ENCODE assay signal across 8 mouse cellular contexts in the genomic region with DNA sequence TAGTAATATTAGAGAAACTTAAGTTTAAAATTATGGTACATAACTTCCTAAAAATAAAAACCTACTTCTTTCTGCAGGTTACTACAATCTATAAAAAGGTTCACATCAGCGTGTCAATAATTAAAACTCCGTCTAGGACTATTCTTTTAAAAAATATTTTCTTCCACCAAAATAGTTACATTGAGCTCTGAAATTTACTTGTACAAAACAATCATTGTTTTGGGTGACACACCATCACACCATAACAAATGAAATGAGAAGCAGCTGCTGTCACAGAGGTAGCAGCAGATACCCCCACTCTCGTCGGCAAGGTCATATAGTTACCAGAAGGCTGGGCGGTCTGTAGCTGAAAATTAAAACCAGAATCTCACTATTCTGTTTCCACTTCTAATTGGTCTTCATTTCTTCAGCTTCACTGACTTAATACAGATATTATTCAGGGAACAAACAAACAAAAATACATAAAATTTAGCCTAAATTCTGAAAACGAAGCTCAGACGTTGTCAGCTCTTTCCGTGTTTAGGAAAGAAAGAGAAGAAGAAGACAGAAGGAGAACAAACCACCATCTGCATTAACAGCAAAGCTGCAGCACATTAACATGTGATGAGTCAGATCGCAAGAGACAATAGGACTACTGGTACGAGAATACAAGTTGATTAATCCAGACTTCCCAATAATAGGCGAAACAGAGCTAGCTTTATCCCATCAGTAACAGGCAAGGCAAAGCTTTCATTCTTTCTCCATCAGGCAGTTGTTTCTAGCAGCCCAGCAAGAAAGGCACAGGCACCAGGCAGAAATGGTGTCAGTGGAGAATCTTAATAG. TPM values are rescaled to one million over a fixed set of nuclear protein-coding genes. Genes with fewer than 3 reads are reported as not detected.
DNase-seq lines count a peak whose midpoint lies in the region; ATAC-seq and TF ChIP-seq lines count a peak whose summit lies in the region.

No protein-coding gene starts in this region.

- peak overlapping the region; percentile 67 for H3K4me2 ChIP-seq in heart, embryonic 16.5 days (ENCODE audit: low read depth, low read length)
- peak overlapping the region; percentile 11; the same call in 1 of the 2 replicates for H3K4me2 ChIP-seq in limb, embryonic 11.5 days (ENCODE audit: low read depth, severe bottlenecking)
- H3K4me2 ChIP-seq in neural tube, embryonic 14.5 days (ENCODE audit: low read depth, low read length) = peak overlapping the region; percentile 61

- no peak for TF ChIP-seq CTCF in liver, adult 2 months (IDR thresholded peaks at IDR 0.05; ENCODE audit: low read depth, low read length)
- no peak for TF ChIP-seq CTCF in brain, embryonic 14.5 days (IDR thresholded peaks at IDR 0.05; ENCODE audit: borderline replicate concordance, extremely low read depth, insufficient read depth, insufficient read length)

- no peak overlapping the region for H3K4me3 ChIP-seq in liver, adult 2 months (ENCODE audit: insufficient read depth, low read depth, low read length)
- peak overlapping the region; percentile 46 for H3K4me3 ChIP-seq in heart, embryonic 16.5 days (ENCODE audit: low read length)
- H3K4me3 ChIP-seq in limb, embryonic 11.5 days (ENCODE audit: low read depth, low read length) = no peak overlapping the region
- H3K4me3 ChIP-seq in neural tube, embryonic 14.5 days (ENCODE audit: low read depth, low read length) = peak overlapping the region; percentile 31

- DNase-seq in liver, adult 2 months (ENCODE audit: extremely low read depth, low read depth, low spot score) = no peak
- no peak for DNase-seq in liver
- DNase-seq in brain, embryonic 14.5 days (ENCODE audit: low read depth) = peak; percentile 79
- DNase-seq in limb, embryonic 11.5 days (ENCODE audit: low spot score) = no peak
- DNase-seq in spleen, adult 18-20 months = no peak
- DNase-seq in right cerebral cortex, postnatal 14 days = no peak

- no peaks in the 10 kb centered on the region for H3K9me3 ChIP-seq in heart, embryonic 16.5 days (replicated peaks; ENCODE audit: control insufficient read depth, low read length)
- no peaks in the 10 kb centered on the region for H3K9me3 ChIP-seq in limb, embryonic 11.5 days (ENCODE audit: control insufficient read depth, low read length)
- H3K9me3 ChIP-seq in neural tube, embryonic 14.5 days (ENCODE audit: control insufficient read depth, low read length) = no peaks in the 10 kb centered on the region

- ATAC-seq in heart, embryonic 16.5 days (replicated peaks; ENCODE audit: extremely low read depth, insufficient read depth, low FRiP score) = no peak
- no peak for ATAC-seq in limb, embryonic 11.5 days (ENCODE audit: insufficient number of reproducible peaks, low FRiP score, low TSS enrichment, low read depth)
- peak; percentile 68; the same call in 1 of the 2 replicates for ATAC-seq in neural tube, embryonic 14.5 days (ENCODE audit: low read depth)

- H3K27me3 ChIP-seq in liver, adult 2 months (ENCODE audit: control insufficient read depth, insufficient read depth, low read length) = no peaks in the 10 kb centered on the region
- no peaks in the 10 kb centered on the region for H3K27me3 ChIP-seq in heart, embryonic 16.5 days (ENCODE audit: control insufficient read depth, insufficient read depth, low read length)
- no peaks in the 10 kb centered on the region for H3K27me3 ChIP-seq in limb, embryonic 11.5 days (ENCODE audit: control insufficient read depth, insufficient read depth, low read length)
- H3K27me3 ChIP-seq in neural tube, embryonic 14.5 days (ENCODE audit: control insufficient read depth, insufficient read depth, low read length) = no peaks in the 10 kb centered on the region

- 87% methylated on average over 11 of the region's 11 CpGs for WGBS in liver, adult 2 months
- 69% methylated on average over 11 of the region's 11 CpGs for WGBS in heart, embryonic 16.5 days
- WGBS in limb, embryonic 11.5 days = 46% methylated on average over 11 of the region's 11 CpGs
- WGBS in neural tube, embryonic 14.5 days = 21% methylated on average over 11 of the region's 11 CpGs

- TF ChIP-seq POLR2A in liver, adult 2 months (IDR thresholded peaks at IDR 0.05; ENCODE audit: extremely low read depth, insufficient read depth, low read length) = no peak
- TF ChIP-seq POLR2A in brain, embryonic 14.5 days (IDR thresholded peaks at IDR 0.05; ENCODE audit: borderline replicate concordance, extremely low read depth, insufficient read depth, insufficient read length, poor library complexity, severe bottlenecking) = no peak

- H3K79me2 ChIP-seq in liver, adult 2 months (ENCODE audit: control insufficient read depth, insufficient read depth, low read length) = peaks cover 3% of the 10 kb centered on the region; the same call in 1 of the 2 replicates

- H3K9ac ChIP-seq in liver, adult 2 months (ENCODE audit: low read depth, low read length) = 0 out of 2 replicates have a peak overlapping the region, but pooled peaks have one; percentile 29
- H3K9ac ChIP-seq in heart, embryonic 16.5 days (ENCODE audit: low read length) = peak overlapping the region; percentile 67
- H3K9ac ChIP-seq in limb, embryonic 11.5 days (ENCODE audit: low read length) = no peak overlapping the region
- H3K9ac ChIP-seq in neural tube, embryonic 14.5 days (replicated peaks; ENCODE audit: low read depth, low read length) = peak overlapping the region; percentile 51

- peaks cover 2% of the 10 kb centered on the region; the same call in 1 of the 2 replicates for H3K4me1 ChIP-seq in liver, adult 2 months (ENCODE audit: control insufficient read depth, insufficient read depth, low read length)
- peaks cover 22% of the 10 kb centered on the region for H3K4me1 ChIP-seq in heart, embryonic 16.5 days (ENCODE audit: control insufficient read depth, insufficient read depth, low read length)
- peaks cover 19% of the 10 kb centered on the region for H3K4me1 ChIP-seq in limb, embryonic 11.5 days (ENCODE audit: control insufficient read depth, insufficient read depth, low read length)
- peaks cover 6% of the 10 kb centered on the region; the same call in 1 of the 2 replicates for H3K4me1 ChIP-seq in neural tube, embryonic 14.5 days (ENCODE audit: control insufficient read depth, insufficient read depth, low read length)

- no peaks in the 10 kb centered on the region for H3K36me3 ChIP-seq in liver, adult 2 months (ENCODE audit: control insufficient read depth, insufficient read depth, low read length)
- H3K36me3 ChIP-seq in heart, embryonic 16.5 days (ENCODE audit: control insufficient read depth, insufficient read depth) = no peaks in the 10 kb centered on the region
- no peaks in the 10 kb centered on the region for H3K36me3 ChIP-seq in limb, embryonic 11.5 days (ENCODE audit: control insufficient read depth, insufficient read depth, low read length)
- H3K36me3 ChIP-seq in neural tube, embryonic 14.5 days (ENCODE audit: control insufficient read depth, insufficient read depth, low read length) = no peaks in the 10 kb centered on the region

- no peak overlapping the region for H3K27ac ChIP-seq in liver, adult 2 months (replicated peaks; ENCODE audit: insufficient read depth, low read depth, low read length)
- peak overlapping the region; percentile 91 for H3K27ac ChIP-seq in heart, embryonic 16.5 days (ENCODE audit: low read length)
- peak overlapping the region; percentile 69 for H3K27ac ChIP-seq in limb, embryonic 11.5 days (replicated peaks; ENCODE audit: low read depth, low read length)
- peak overlapping the region; percentile 90 for H3K27ac ChIP-seq in neural tube, embryonic 14.5 days (ENCODE audit: low read depth, low read length)

RNA-seq across cellular contexts. Expression of gene Ankrd28, which starts 49.8 kb away (rescaled TPM):
- 23.1 and 27.7 TPM in 2 replicates for total RNA-seq in liver, adult 2 months (2014; rRNA removed)
- 3.4 and 4.0 TPM in 2 replicates for polyA plus RNA-seq in liver, adult 2 months (2012; rRNA removed)
- 18.4 and 23.9 TPM in 2 replicates for polyA plus RNA-seq in brain, embryonic 14.5 days (2012; rRNA removed)
- 5.3 TPM in 2 replicates for polyA plus RNA-seq in heart, embryonic 16.5 days (2015; fragmentation: Nextera tagmentation; extraction: Ambion mirVana)
- polyA plus RNA-seq in limb, embryonic 11.5 days (2014; fragmentation: Nextera tagmentation; extraction: Ambion mirVana) = 9.9 and 10.2 TPM in 2 replicates
- polyA plus RNA-seq in neural tube, embryonic 14.5 days (2014; fragmentation: Nextera tagmentation; extraction: Ambion mirVana) = 18.3 and 19.0 TPM in 2 replicates

Comparison
In these comparisons a context has a peak if more than half of its experiments do, and no peak if none do; other contexts are left out.
1. H3K4me3 ChIP-seq: peak in heart, embryonic 16.5 days (single experiment) and neural tube, embryonic 14.5 days (single experiment); none in liver, adult 2 months (single experiment) and limb, embryonic 11.5 days (single experiment).
2. H3K4me2 ChIP-seq: peak in every context shown above with its lines; median percentile 67 in heart, embryonic 16.5 days; 61 in neural tube, embryonic 14.5 days; 11 in limb, embryonic 11.5 days.